Mouse (Mus musculus) B cell, adult 62 days (primary cell): ENCODE measurements around the gene Serpina10. TPM values are rescaled to one million over a fixed set of nuclear protein-coding genes. Genes with fewer than 3 reads are reported as not detected.

ENCODE experiments used
- total RNA-seq: library from RNA; stranded (reverse); gene quantifications from 4 replicates; pipeline ENCODE4 v1.2.4, GENCODE M21; 2023

Gene Serpina10
- not detected in 4 replicates for total RNA-seq

GRCm38 (mm10) chr12:103631203-103631612 lies at the start of gene Serpina10:
Gene Serpina10, minus strand, starts transcription at chr12:103631444.

GRCm38 (mm10) chr12:103676039-103676438 lies 44.8 kb upstream of the Serpina10 start, which contains the start of gene Serpina16:
Gene Serpina16, minus strand, starts transcription at chr12:103676139.

GRCm38 (mm10) chr12:103656848-103657626 lies 25.8 kb upstream of the Serpina10 start, which contains the start of gene Serpina6:
Gene Serpina6, minus strand, starts transcription at chr12:103657212.

Other genes with a start within 250 kb of the Serpina10 start
- gene Otub2, start 242.8 kb downstream of the Serpina10 start, total RNA-seq: 3.7 to 5.3 TPM (median 4.7 TPM) in 4 replicates
- gene 9330161L09Rik, start 223.6 kb downstream of the Serpina10 start, total RNA-seq: 8.5 to 14.3 TPM (median 11.7 TPM) in 4 replicates
- 231 to 248 TPM (median 240 TPM) in 4 replicates for gene Ddx24, start 205.6 kb downstream of the Serpina10 start, total RNA-seq
- 88.0 to 102 TPM (median 92.5 TPM) in 4 replicates for gene Ifi27, start 197.2 kb downstream of the Serpina10 start, total RNA-seq
- gene Ifi27l2a, start 187.8 kb downstream of the Serpina10 start, total RNA-seq: 160 to 191 TPM (median 168 TPM) in 4 replicates
- gene Ifi27l2b, start 174.2 kb downstream of the Serpina10 start, total RNA-seq: not detected in 4 replicates
- not detected in 4 replicates for gene Ppp4r4, start 99.2 kb downstream of the Serpina10 start, total RNA-seq
- gene Serpina6, start 25.8 kb upstream of the Serpina10 start, total RNA-seq: not detected in 4 replicates
- gene Serpina16, start 44.7 kb upstream of the Serpina10 start, total RNA-seq: not detected in 4 replicates
- not detected in 4 replicates for gene Serpina1f, start 64.1 kb upstream of the Serpina10 start, total RNA-seq
- gene Serpina1d, start 142.1 kb upstream of the Serpina10 start, total RNA-seq: not detected in 4 replicates
- gene Serpina1b, start 198.9 kb upstream of the Serpina10 start, total RNA-seq: not detected in 4 replicates
- not detected in 4 replicates for gene Serpina1a, start 232.1 kb upstream of the Serpina10 start, total RNA-seq